ENCODE assay signal across 25 mouse cellular contexts in the genomic region with DNA sequence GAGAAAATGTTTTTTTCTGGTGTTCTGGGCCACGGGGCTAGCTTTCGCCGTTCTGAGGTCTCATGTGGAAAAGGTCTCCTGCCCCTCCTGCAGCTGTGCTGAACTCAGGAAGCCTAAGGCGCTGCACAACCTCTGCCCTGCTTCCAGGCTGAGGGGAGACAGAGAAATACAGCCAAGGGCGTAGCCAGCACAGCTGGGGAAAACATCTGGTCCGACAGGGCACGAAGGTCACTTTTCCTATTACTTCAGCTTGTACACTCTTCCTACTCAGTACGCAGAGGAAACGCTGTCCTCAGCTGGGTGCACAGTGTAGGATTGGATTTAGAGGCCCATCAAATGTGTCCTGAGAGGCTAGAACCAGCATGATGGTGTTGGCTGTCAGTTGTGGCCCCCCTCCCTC. TPM values are rescaled to one million over a fixed set of nuclear protein-coding genes. Genes with fewer than 3 reads are reported as not detected.
A peak's percentile ranks its signal among the peaks of the same experiment; 100 is the strongest.
DNase-seq lines count a peak whose midpoint lies in the region; ATAC-seq lines count a peak whose summit lies in the region.
"Had no signal": no experiment of that assay in that cellular context is flagged by ENCODE, and none has a peak within 500 bp of the region (broad histone marks: within the 10 kb centered on the region; RNA-seq: fewer than 3 reads in every experiment).

No protein-coding gene starts in this region.

- H3K36me3 ChIP-seq in hindbrain, embryonic 15.5 days = no peaks in the 10 kb centered on the region
- no peaks in the 10 kb centered on the region for H3K36me3 ChIP-seq in hindbrain, embryonic 11.5 days (ENCODE audit: control insufficient read depth, insufficient read depth, low read length)
- no peaks in the 10 kb centered on the region for H3K36me3 ChIP-seq in embryonic facial prominence, embryonic 13.5 days
- H3K36me3 ChIP-seq: lung, embryonic 15.5 days; stomach, embryonic 15.5 days had no signal

- no peak overlapping the region for H3K27ac ChIP-seq in hindbrain, embryonic 15.5 days (replicated peaks)
- no peak overlapping the region for H3K27ac ChIP-seq in hindbrain, embryonic 11.5 days (ENCODE audit: low read depth, low read length)
- H3K27ac ChIP-seq in embryonic facial prominence, embryonic 13.5 days = no peak overlapping the region
- H3K27ac ChIP-seq: lung, embryonic 15.5 days; stomach, embryonic 15.5 days had no signal

- no peak for ATAC-seq in hindbrain, embryonic 15.5 days (ENCODE audit: low FRiP score, low read depth)
- ATAC-seq in hindbrain, embryonic 11.5 days (ENCODE audit: low FRiP score) = no peak
- ATAC-seq in embryonic facial prominence, embryonic 13.5 days (ENCODE audit: insufficient number of reproducible peaks, insufficient read depth, low FRiP score, low TSS enrichment, low read depth) = no peak

- no peak for DNase-seq in hindbrain, embryonic 11.5 days (ENCODE audit: low spot score)
- DNase-seq in gastrocnemius, postnatal 25 days = peak; percentile 69
- DNase-seq in heart, postnatal 4 days = peak; percentile 40
- DNase-seq in right cerebral cortex, adult 18-20 months = no peak
- DNase-seq in layer of hippocampus, postnatal 14 days (ENCODE audit: low spot score in 2 of 2) = no peak
- no peak for DNase-seq in layer of hippocampus, adult 8-10 months (ENCODE audit: low spot score in 2 of 2)
- DNase-seq: adrenal gland, postnatal 25 days; cerebellum, postnatal 14 days; kidney, adult 8-10 months; retina, postnatal 1 day; spleen, adult 18-20 months; thymus, postnatal 25 days had no signal

- no peak overlapping the region for H3K9ac ChIP-seq in hindbrain, embryonic 15.5 days
- no peak overlapping the region for H3K9ac ChIP-seq in hindbrain, embryonic 11.5 days (ENCODE audit: low read depth, low read length)
- no peak overlapping the region for H3K9ac ChIP-seq in embryonic facial prominence, embryonic 13.5 days
- H3K9ac ChIP-seq: lung, embryonic 15.5 days; stomach, embryonic 15.5 days had no signal

- 0 out of 2 replicates have a peak overlapping the region, but pooled peaks have one; percentile 62 for H3K4me2 ChIP-seq in hindbrain, embryonic 15.5 days
- H3K4me2 ChIP-seq in hindbrain, embryonic 11.5 days (replicated peaks; ENCODE audit: low read depth, low read length) = no peak overlapping the region
- 0 out of 2 replicates have a peak overlapping the region, but pooled peaks have one; percentile 52 for H3K4me2 ChIP-seq in embryonic facial prominence, embryonic 13.5 days

- no peaks in the 10 kb centered on the region for H3K27me3 ChIP-seq in hindbrain, embryonic 15.5 days
- no peaks in the 10 kb centered on the region for H3K27me3 ChIP-seq in hindbrain, embryonic 11.5 days (ENCODE audit: control insufficient read depth, insufficient read depth, low read length)
- peaks cover 9% of the 10 kb centered on the region; the same call in 1 of the 2 replicates for H3K27me3 ChIP-seq in embryonic facial prominence, embryonic 13.5 days
- H3K27me3 ChIP-seq: lung, embryonic 15.5 days; stomach, embryonic 15.5 days had no signal

- no peak overlapping the region for H3K4me3 ChIP-seq in hindbrain, embryonic 15.5 days
- no peak overlapping the region for H3K4me3 ChIP-seq in hindbrain, embryonic 11.5 days (ENCODE audit: low read depth, low read length)
- no peak overlapping the region for H3K4me3 ChIP-seq in embryonic facial prominence, embryonic 13.5 days
- H3K4me3 ChIP-seq: lung, embryonic 15.5 days had no signal

- no peaks in the 10 kb centered on the region for H3K9me3 ChIP-seq in hindbrain, embryonic 15.5 days
- H3K9me3 ChIP-seq in hindbrain, embryonic 11.5 days (ENCODE audit: control insufficient read depth, low read length) = no peaks in the 10 kb centered on the region
- H3K9me3 ChIP-seq in embryonic facial prominence, embryonic 13.5 days = no peaks in the 10 kb centered on the region
- H3K9me3 ChIP-seq: lung, embryonic 15.5 days; stomach, embryonic 15.5 days had no signal

- 70% methylated on average over 9 of the region's 9 CpGs for WGBS in hindbrain, embryonic 15.5 days
- WGBS in hindbrain, embryonic 11.5 days = 48% methylated on average over 9 of the region's 9 CpGs
- 45% methylated on average over 9 of the region's 9 CpGs for WGBS in embryonic facial prominence, embryonic 13.5 days

- H3K4me1 ChIP-seq in hindbrain, embryonic 15.5 days (replicated peaks) = peaks cover 8% of the 10 kb centered on the region
- 0 out of 2 replicates have a peak, but pooled peaks cover 4% of the 10 kb centered on the region for H3K4me1 ChIP-seq in hindbrain, embryonic 11.5 days (replicated peaks; ENCODE audit: control insufficient read depth, insufficient read depth, low read length)
- peaks cover 12% of the 10 kb centered on the region for H3K4me1 ChIP-seq in embryonic facial prominence, embryonic 13.5 days

RNA-seq across cellular contexts. Expression of a gene that starts 0.6 kb away (rescaled TPM):
- not detected in 2 replicates for polyA plus RNA-seq in hindbrain, embryonic 15.5 days (2015; fragmentation: Nextera tagmentation; extraction: Ambion mirVana)
- not detected in 2 replicates for polyA plus RNA-seq in hindbrain, embryonic 11.5 days (2014; fragmentation: Nextera tagmentation; extraction: Ambion mirVana)
- polyA plus RNA-seq in embryonic facial prominence, embryonic 13.5 days (2015; fragmentation: Nextera tagmentation; extraction: Ambion mirVana) = not detected in 2 replicates
- total RNA-seq in gastrocnemius, postnatal 25 days (2021) = not detected
- not detected for total RNA-seq in heart, postnatal 4 days (2021)
- total RNA-seq in layer of hippocampus, postnatal 14 days (2021) = not detected
- not detected for total RNA-seq in layer of hippocampus, adult 8-10 months (2022)
- total RNA-seq: adrenal gland, postnatal 25 days; layer of hippocampus, adult 18-20 months; liver, adult 2 months; megakaryocyte, adult 5-6 weeks; MEL; neutrophil, adult 5-6 weeks had no signal
- polyA plus RNA-seq: embryonic facial prominence, embryonic 14.5 days; forebrain, embryonic 11.5 days; frontal cortex, adult 2 months; heart, embryonic 14.5 days; liver, adult 2 months; lung, embryonic 15.5 days; stomach, embryonic 15.5 days had no signal

RNA-seq across cellular contexts. Expression of a gene that starts 0.8 kb away (rescaled TPM):
- 0.38 and 0.43 TPM in 2 replicates for polyA plus RNA-seq in hindbrain, embryonic 15.5 days (2015; fragmentation: Nextera tagmentation; extraction: Ambion mirVana)
- polyA plus RNA-seq in hindbrain, embryonic 11.5 days (2014; fragmentation: Nextera tagmentation; extraction: Ambion mirVana) = 0.26 and 0.39 TPM in 2 replicates
- 0.12 TPM in 1 of 2 replicates, not detected in the other for polyA plus RNA-seq in embryonic facial prominence, embryonic 13.5 days (2015; fragmentation: Nextera tagmentation; extraction: Ambion mirVana)
- total RNA-seq in gastrocnemius, postnatal 25 days (2021) = not detected
- not detected for total RNA-seq in heart, postnatal 4 days (2021)
- total RNA-seq in layer of hippocampus, postnatal 14 days (2021) = 1 to 10 TPM; 1.1 to 1.5 TPM
- under 1 TPM; 0.72 to 0.93 (median 0.85) TPM for total RNA-seq in layer of hippocampus, adult 8-10 months (2022)
- total RNA-seq: adrenal gland, postnatal 25 days; liver, adult 2 months; megakaryocyte, adult 5-6 weeks; MEL; neutrophil, adult 5-6 weeks had no signal
- polyA plus RNA-seq: forebrain, embryonic 11.5 days; heart, embryonic 14.5 days; liver, adult 2 months had no signal

RNA-seq across cellular contexts. Expression of a gene that starts 20.3 kb away (rescaled TPM):
- 0.76 and 1.3 TPM in 2 replicates for polyA plus RNA-seq in hindbrain, embryonic 15.5 days (2015; fragmentation: Nextera tagmentation; extraction: Ambion mirVana)
- polyA plus RNA-seq in hindbrain, embryonic 11.5 days (2014; fragmentation: Nextera tagmentation; extraction: Ambion mirVana) = 1.1 and 1.5 TPM in 2 replicates
- polyA plus RNA-seq in embryonic facial prominence, embryonic 13.5 days (2015; fragmentation: Nextera tagmentation; extraction: Ambion mirVana) = 1.3 and 1.6 TPM in 2 replicates
- not detected for total RNA-seq in gastrocnemius, postnatal 25 days (2021)
- not detected for total RNA-seq in heart, postnatal 4 days (2021)
- total RNA-seq in layer of hippocampus, postnatal 14 days (2021) = 1 to 10 TPM; 1.5 TPM
- total RNA-seq in layer of hippocampus, adult 8-10 months (2022) = 1 to 10 TPM in 3 of 4 experiments, under 1 TPM in 1; 0.55 to 1.9 (median 1.3) TPM
- total RNA-seq: liver, adult 2 months; megakaryocyte, adult 5-6 weeks; neutrophil, adult 5-6 weeks had no signal
- polyA plus RNA-seq: liver, adult 2 months had no signal

RNA-seq across cellular contexts. Expression of a gene that starts 34.0 kb away (rescaled TPM):
- polyA plus RNA-seq in hindbrain, embryonic 15.5 days (2015; fragmentation: Nextera tagmentation; extraction: Ambion mirVana) = 106 TPM in 2 replicates
- 145 and 146 TPM in 2 replicates for polyA plus RNA-seq in hindbrain, embryonic 11.5 days (2014; fragmentation: Nextera tagmentation; extraction: Ambion mirVana)
- polyA plus RNA-seq in embryonic facial prominence, embryonic 13.5 days (2015; fragmentation: Nextera tagmentation; extraction: Ambion mirVana) = 116 and 125 TPM in 2 replicates
- total RNA-seq in gastrocnemius, postnatal 25 days (2021) = 10 to 100 TPM; 40.6 to 43.9 TPM
- total RNA-seq in heart, postnatal 4 days (2021) = 10 to 100 TPM; 51.9 to 58.1 TPM
- 10 to 100 TPM; 46.6 to 47.6 TPM for total RNA-seq in layer of hippocampus, postnatal 14 days (2021)
- 10 to 100 TPM; 29.8 to 34.4 (median 31.1) TPM for total RNA-seq in layer of hippocampus, adult 8-10 months (2022)

RNA-seq across cellular contexts. Expression of a gene that starts 35.4 kb away (rescaled TPM):
- polyA plus RNA-seq in hindbrain, embryonic 15.5 days (2015; fragmentation: Nextera tagmentation; extraction: Ambion mirVana) = 1.6 and 4.2 TPM in 2 replicates
- 0.56 and 0.66 TPM in 2 replicates for polyA plus RNA-seq in hindbrain, embryonic 11.5 days (2014; fragmentation: Nextera tagmentation; extraction: Ambion mirVana)
- polyA plus RNA-seq in embryonic facial prominence, embryonic 13.5 days (2015; fragmentation: Nextera tagmentation; extraction: Ambion mirVana) = 0.49 and 0.95 TPM in 2 replicates
- under 1 TPM in 1 of 2 experiments, not detected in 1; 0.83 TPM for total RNA-seq in gastrocnemius, postnatal 25 days (2021)
- under 1 TPM; 0.21 to 0.52 TPM for total RNA-seq in heart, postnatal 4 days (2021)
- total RNA-seq in layer of hippocampus, postnatal 14 days (2021) = 1 to 10 TPM; 7.1 to 7.3 TPM
- total RNA-seq in layer of hippocampus, adult 8-10 months (2022) = 1 to 10 TPM; 4.2 to 7.8 (median 5.3) TPM
- total RNA-seq: liver, adult 2 months; neutrophil, adult 5-6 weeks had no signal

Comparison
In these comparisons a context has a peak if more than half of its experiments do, and no peak if none do; other contexts are left out.
1. DNase-seq: peak in gastrocnemius, postnatal 25 days (single experiment) and heart, postnatal 4 days (single experiment); none in hindbrain, embryonic 11.5 days (single experiment), right cerebral cortex, adult 18-20 months (single experiment), layer of hippocampus, postnatal 14 days (0 of 2) and layer of hippocampus, adult 8-10 months (0 of 2).